Mouse (Mus musculus): ENCODE measurements around the gene Otulin. TPM values are rescaled to one million over a fixed set of nuclear protein-coding genes. Genes with fewer than 3 reads are reported as not detected.

Gene Otulin
- total and polyA plus RNA-seq, 3 experiments, result 65.5 to 70.6 TPM; not detected in 1

DNA sequence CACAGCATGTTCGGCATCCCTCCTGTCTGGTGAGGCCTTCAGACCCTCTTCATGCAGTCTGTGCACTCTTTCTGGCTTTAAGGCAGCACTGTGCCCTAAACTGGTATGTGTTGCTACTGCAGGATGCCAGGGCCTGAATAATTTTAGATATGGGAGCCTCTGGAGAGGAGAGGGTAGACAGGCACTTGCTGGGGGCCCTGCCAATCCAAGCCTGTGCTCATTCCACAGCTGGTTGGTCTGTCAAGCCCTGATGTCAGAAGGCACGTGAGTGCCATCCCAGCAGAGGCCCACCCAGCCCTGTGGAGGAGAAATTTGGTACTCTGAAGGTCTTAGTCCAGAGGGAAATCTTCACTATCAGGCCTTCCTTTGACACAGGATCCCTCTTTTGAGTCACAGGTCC, 49.7 kb downstream of the Otulin start:
- no peaks in the 10 kb centered on the region for H3K4me1 ChIP-seq (ENCODE audit: control insufficient read depth in 1 of 2, insufficient read depth in 2 of 2, low read length in 2 of 2)
- H3K27me3 ChIP-seq (ENCODE audit: control insufficient read depth in 1 of 2, insufficient read depth in 2 of 2, low read length in 2 of 2), result no peaks in the 10 kb centered on the region
- no peak for DNase-seq (ENCODE audit: low read depth, low spot score)
- H3K79me2 ChIP-seq (ENCODE audit: control insufficient read depth, insufficient read depth, low read length, poor library complexity), result no peaks in the 10 kb centered on the region
- no peaks in the 10 kb centered on the region for H3K9me3 ChIP-seq (replicated peaks; ENCODE audit: insufficient read depth, low read length)
- H3K36me3 ChIP-seq (ENCODE audit: control insufficient read depth in 1 of 2, insufficient read depth in 2 of 2, low read length in 2 of 2), result no peaks in the 10 kb centered on the region
- H3K27ac ChIP-seq (ENCODE audit: control insufficient read depth, low read depth, low read length), result no peak overlapping the region
- TF ChIP-seq ZKSCAN1 (IDR thresholded peaks at IDR 0.05; ENCODE audit: low read depth, low read length) (no peak), NRF1 (IDR thresholded peaks at IDR 0.05; ENCODE audit: insufficient read depth, low read depth, low read length, poor library complexity, severe bottlenecking) (no peak), CHD1 (IDR thresholded peaks at IDR 0.05; ENCODE audit: low read depth, low read length) (no peak), JUND (IDR thresholded peaks at IDR 0.05; ENCODE audit: low read depth, low read length) (no peak), EP300 (IDR thresholded peaks at IDR 0.05; ENCODE audit: low read depth in 1 of 2, low read length in 2 of 2) (no peak), ETS1 (IDR thresholded peaks at IDR 0.05; ENCODE audit: low read depth, low read length) (no peak), MAX (IDR thresholded peaks at IDR 0.05; ENCODE audit: low read length) (no peak)
- no peak overlapping the region for H3K4me3 ChIP-seq (ENCODE audit: control insufficient read depth in 1 of 2, insufficient read depth in 1 of 2, low read depth in 2 of 2, low read length in 2 of 2)
- no peak overlapping the region for H3K9ac ChIP-seq (ENCODE audit: control insufficient read depth, low read depth, low read length, poor library complexity, severe bottlenecking)

DNA sequence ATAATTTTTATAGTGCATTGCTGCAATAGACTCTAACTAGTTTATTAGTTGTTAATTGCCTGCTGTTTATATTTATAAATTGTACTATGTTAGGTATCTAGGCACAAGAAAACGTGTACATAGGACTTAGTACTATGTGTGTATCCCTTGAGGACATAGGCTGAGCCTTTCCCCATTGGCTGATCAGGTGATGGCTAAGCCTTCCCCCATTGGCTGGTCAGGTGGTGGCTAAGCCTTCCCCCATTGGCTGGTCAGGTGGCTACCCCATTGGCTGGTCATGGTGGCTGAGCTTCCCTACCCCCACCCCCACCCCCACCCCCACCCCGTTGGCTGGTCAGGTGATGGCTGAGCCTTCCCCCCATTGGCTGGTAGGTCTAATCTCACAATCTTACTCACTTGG, 50.6 kb downstream of the Otulin start:
- H3K9ac ChIP-seq (ENCODE audit: control insufficient read depth, low read depth, low read length, poor library complexity, severe bottlenecking), result no peak overlapping the region
- no peak overlapping the region for H3K4me3 ChIP-seq (ENCODE audit: control insufficient read depth in 1 of 2, insufficient read depth in 1 of 2, low read depth in 2 of 2, low read length in 2 of 2)
- 0 out of 2 replicates have a peak, but pooled peaks have one; percentile 27 for TF ChIP-seq USF1 (IDR thresholded peaks at IDR 0.05; ENCODE audit: low read depth, low read length)
- no peak for TF ChIP-seq MXI1 (IDR thresholded peaks at IDR 0.05; ENCODE audit: low read depth, low read length)
- no peaks in the 10 kb centered on the region for H3K27me3 ChIP-seq (ENCODE audit: control insufficient read depth in 1 of 2, insufficient read depth in 2 of 2, low read length in 2 of 2)
- no peaks in the 10 kb centered on the region for H3K4me1 ChIP-seq (ENCODE audit: control insufficient read depth in 1 of 2, insufficient read depth in 2 of 2, low read length in 2 of 2)
- H3K36me3 ChIP-seq (ENCODE audit: control insufficient read depth in 1 of 2, insufficient read depth in 2 of 2, low read length in 2 of 2), result no peaks in the 10 kb centered on the region
- DNase-seq (ENCODE audit: low read depth, low spot score), result no peak
- H3K27ac ChIP-seq (ENCODE audit: control insufficient read depth, low read depth, low read length), result no peak overlapping the region
- H3K79me2 ChIP-seq (ENCODE audit: control insufficient read depth, insufficient read depth, low read length, poor library complexity), result no peaks in the 10 kb centered on the region
- H3K9me3 ChIP-seq (replicated peaks; ENCODE audit: insufficient read depth, low read length), result no peaks in the 10 kb centered on the region

GRCm38 (mm10) chr15:27578918-27579317, 51.6 kb downstream of the Otulin start:
- DNase-seq (ENCODE audit: low read depth, low spot score), result no peak
- Histone ChIP-seq H3K27me3 (ENCODE audit: control insufficient read depth in 1 of 2, insufficient read depth in 2 of 2, low read length in 2 of 2) (no peaks in the 10 kb centered on the region), H3K79me2 (ENCODE audit: control insufficient read depth, insufficient read depth, low read length, poor library complexity) (no peaks in the 10 kb centered on the region), H3K9me3 (replicated peaks; ENCODE audit: insufficient read depth, low read length) (no peaks in the 10 kb centered on the region), H3K4me3 (ENCODE audit: control insufficient read depth in 1 of 2, insufficient read depth in 1 of 2, low read depth in 2 of 2, low read length in 2 of 2) (no peak overlapping the region), H3K4me1 (ENCODE audit: control insufficient read depth in 1 of 2, insufficient read depth in 2 of 2, low read length in 2 of 2) (no peaks in the 10 kb centered on the region), H3K36me3 (ENCODE audit: control insufficient read depth in 1 of 2, insufficient read depth in 2 of 2, low read length in 2 of 2) (no peaks in the 10 kb centered on the region), H3K27ac (ENCODE audit: control insufficient read depth, low read depth, low read length) (no peak overlapping the region), H3K9ac (ENCODE audit: control insufficient read depth, low read depth, low read length, poor library complexity, severe bottlenecking) (no peak overlapping the region)
- TF ChIP-seq HCFC1 (IDR thresholded peaks at IDR 0.05; ENCODE audit: low read depth, low read length) (no peak), E2F4 (IDR thresholded peaks at IDR 0.05; ENCODE audit: borderline replicate concordance, low read depth, low read length) (no peak), SIN3A (IDR thresholded peaks at IDR 0.05; ENCODE audit: low read length) (no peak), MYC (IDR thresholded peaks at IDR 0.05; ENCODE audit: low read depth, low read length) (no peak), UBTF (IDR thresholded peaks at IDR 0.05; ENCODE audit: borderline replicate concordance, insufficient read depth, low read depth, low read length) (no peak), POLR2A (IDR thresholded peaks at IDR 0.05; ENCODE audit: control insufficient read depth in 1 of 2, insufficient read depth in 1 of 2, low read depth in 1 of 2, low read length in 2 of 2, poor library complexity in 1 of 2) (no peak), BHLHE40 (IDR thresholded peaks at IDR 0.05; ENCODE audit: borderline replicate concordance, low read depth, low read length) (no peak), ZC3H11A (IDR thresholded peaks at IDR 0.05; ENCODE audit: low read depth, low read length) (no peak), TAL1 (IDR thresholded peaks at IDR 0.05; ENCODE audit: low read length) (no peak), CHD2 (IDR thresholded peaks at IDR 0.05; ENCODE audit: low read length) (no peak), CTCF (IDR thresholded peaks at IDR 0.05 in 2 of 3, conservative IDR thresholded peaks at IDR 0.05 in 1 of 3; ENCODE audit: control insufficient read depth in 1 of 3, insufficient read depth in 1 of 3, low read depth in 2 of 3, low read length in 3 of 3, poor library complexity in 1 of 3, severe bottlenecking in 1 of 3) (no peak), CHD1 (IDR thresholded peaks at IDR 0.05; ENCODE audit: low read depth, low read length) (no peak), MYB (IDR thresholded peaks at IDR 0.05; ENCODE audit: low read depth, low read length) (no peak), RCOR1 (IDR thresholded peaks at IDR 0.05; ENCODE audit: low read depth, low read length) (no peak), NRF1 (IDR thresholded peaks at IDR 0.05; ENCODE audit: insufficient read depth, low read depth, low read length, poor library complexity, severe bottlenecking) (no peak), NELFE (IDR thresholded peaks at IDR 0.05; ENCODE audit: low read depth, low read length) (no peak), RAD21 (IDR thresholded peaks at IDR 0.05; ENCODE audit: low read depth, low read length) (no peak), ELF1 (IDR thresholded peaks at IDR 0.05; ENCODE audit: low read depth, low read length) (no peak)

All from MEL (cell line).